27 mouse cellular contexts compared by ENCODE assay signal in the genomic region with DNA sequence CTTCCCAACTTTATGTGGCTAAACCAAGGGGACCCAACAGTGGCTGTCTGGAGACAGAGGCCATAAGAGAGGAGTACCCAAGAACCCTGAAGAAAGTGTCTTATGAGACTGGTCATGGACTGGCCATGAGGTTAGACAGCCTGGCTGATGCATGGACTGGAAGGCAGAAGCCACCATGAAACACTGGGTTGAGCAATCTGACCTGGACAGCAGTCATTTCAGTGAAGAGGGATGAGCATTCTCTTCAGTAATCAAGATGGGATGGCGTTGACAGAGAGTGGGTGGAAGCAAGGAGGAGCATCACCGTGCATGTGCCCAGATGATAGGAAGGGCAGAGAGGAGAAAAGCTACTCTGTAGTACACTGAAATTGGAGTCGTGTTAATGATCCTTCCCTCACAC. TPM values are rescaled to one million over a fixed set of nuclear protein-coding genes. Genes with fewer than 3 reads are reported as not detected.
DNase-seq lines count a peak whose midpoint lies in the region; ATAC-seq and TF ChIP-seq lines count a peak whose summit lies in the region.
"Had no signal": no experiment of that assay in that cellular context is flagged by ENCODE, and none has a peak within 500 bp of the region (broad histone marks: within the 10 kb centered on the region; RNA-seq: fewer than 3 reads in every experiment).

No protein-coding gene starts in this region.

- DNase-seq in layer of hippocampus, adult 2 months (ENCODE audit: low spot score in 2 of 2), result no peak
- DNase-seq in layer of hippocampus, postnatal 25 days (ENCODE audit: extremely low spot score in 1 of 2, low spot score in 1 of 2), result no peak
- peak; percentile 31 for DNase-seq in 3T3-L1 (ENCODE audit: low read depth, low spot score)
- DNase-seq in adrenal gland, postnatal 25 days, result peak; percentile 35
- DNase-seq in heart, postnatal 4 days, result no peak
- no peak for DNase-seq in heart, postnatal 36 days
- DNase-seq: cerebellum, adult 18-20 months; cerebellum, postnatal 25 days; kidney, adult 2 months; lung, adult 2 months; lung, postnatal 14 days; thymus, postnatal 36 days had no signal

- no peak overlapping the region for H3K9ac ChIP-seq in liver, embryonic 15.5 days
- H3K9ac ChIP-seq: embryonic facial prominence, embryonic 12.5 days; hindbrain, embryonic 15.5 days; limb, embryonic 12.5 days had no signal

- no peaks in the 10 kb centered on the region for H3K36me3 ChIP-seq in liver, embryonic 15.5 days (replicated peaks)
- H3K36me3 ChIP-seq: embryonic facial prominence, embryonic 12.5 days; hindbrain, embryonic 15.5 days; limb, embryonic 12.5 days; midbrain, embryonic 10.5 days had no signal

- intact Hi-C loops in heart, postnatal 36 days (cut with DNase I), result no loop called here

- no peak overlapping the region for H3K4me3 ChIP-seq in layer of hippocampus, adult 2 months
- H3K4me3 ChIP-seq in liver, embryonic 15.5 days (replicated peaks), result no peak overlapping the region
- H3K4me3 ChIP-seq: embryonic facial prominence, embryonic 12.5 days; hindbrain, embryonic 15.5 days; limb, embryonic 12.5 days; midbrain, embryonic 10.5 days had no signal

- H3K27ac ChIP-seq in layer of hippocampus, adult 2 months, result peak overlapping the region; percentile 14; the same call in 1 of the 2 replicates
- peak overlapping the region; percentile 66 for H3K27ac ChIP-seq in liver, embryonic 15.5 days (replicated peaks)
- H3K27ac ChIP-seq: embryonic facial prominence, embryonic 12.5 days; hindbrain, embryonic 15.5 days; kidney, postnatal 0 days; limb, embryonic 12.5 days; midbrain, embryonic 10.5 days had no signal

- H3K4me1 ChIP-seq in liver, embryonic 15.5 days (replicated peaks), result peaks cover 81% of the 10 kb centered on the region

- no peak overlapping the region for H3K4me2 ChIP-seq in liver, embryonic 15.5 days
- H3K4me2 ChIP-seq: embryonic facial prominence, embryonic 12.5 days; hindbrain, embryonic 15.5 days; limb, embryonic 12.5 days had no signal

- no peak for TF ChIP-seq CTCF in layer of hippocampus, adult 2 months (conservative IDR thresholded peaks at IDR 0.05)

- 48% methylated on average over 3 of the region's 3 CpGs for WGBS in liver, embryonic 15.5 days (ENCODE audit: insufficient replicate concordance)

- no peak for ATAC-seq in liver, embryonic 15.5 days (ENCODE audit: insufficient read depth)

- no peaks in the 10 kb centered on the region for H3K27me3 ChIP-seq in liver, embryonic 15.5 days
- H3K27me3 ChIP-seq: embryonic facial prominence, embryonic 12.5 days; hindbrain, embryonic 15.5 days; limb, embryonic 12.5 days had no signal

- no peaks in the 10 kb centered on the region for H3K9me3 ChIP-seq in liver, embryonic 15.5 days (replicated peaks)
- H3K9me3 ChIP-seq: embryonic facial prominence, embryonic 12.5 days; hindbrain, embryonic 15.5 days; limb, embryonic 12.5 days; midbrain, embryonic 10.5 days had no signal

RNA-seq across cellular contexts. Expression of a gene that starts 3.3 kb away (rescaled TPM):
- 100 to 1,000 TPM; 291 to 297 TPM for total RNA-seq in layer of hippocampus, adult 2 months (2021)
- total RNA-seq in layer of hippocampus, postnatal 25 days (2021), result 100 to 1,000 TPM; 313 to 344 TPM
- 1,030 and 1,043 TPM in 2 replicates for total RNA-seq in adrenal gland, postnatal 25 days (2021)
- 377 and 446 TPM in 2 replicates for polyA plus RNA-seq in liver, embryonic 15.5 days (2015; fragmentation: Nextera tagmentation; extraction: Ambion mirVana)
- total RNA-seq in heart, postnatal 4 days (2021), result 100 to 1,000 TPM; 344 to 370 TPM
- 100 to 1,000 TPM; 830 to 843 TPM for total RNA-seq in heart, postnatal 36 days (2021)

RNA-seq across cellular contexts. Expression of a gene that starts 8.6 kb away (rescaled TPM):
- 1 to 10 TPM in 1 of 2 experiments, not detected in 1; 4.4 TPM for total RNA-seq in layer of hippocampus, adult 2 months (2021)
- total RNA-seq in layer of hippocampus, postnatal 25 days (2021), result 10 to 100 TPM in 1 of 2 experiments, 1 to 10 TPM in 1; 3.2 to 10.3 TPM
- total RNA-seq in adrenal gland, postnatal 25 days (2021), result 0.55 TPM in 1 of 2 replicates, not detected in the other
- polyA plus RNA-seq in liver, embryonic 15.5 days (2015; fragmentation: Nextera tagmentation; extraction: Ambion mirVana), result 0.54 and 0.78 TPM in 2 replicates
- 1 to 10 TPM in 1 of 2 experiments, under 1 TPM in 1; 0.43 to 1.7 TPM for total RNA-seq in heart, postnatal 4 days (2021)
- total RNA-seq in heart, postnatal 36 days (2021), result 1 to 10 TPM in 1 of 2 experiments, under 1 TPM in 1; 0.72 to 8.2 TPM
- total RNA-seq: midbrain, postnatal 0 days had no signal
- polyA plus RNA-seq: embryonic facial prominence, embryonic 12.5 days; forebrain, embryonic 11.5 days; heart, embryonic 14.5 days; intestine, embryonic 14.5 days; kidney, postnatal 0 days; midbrain, embryonic 10.5 days; midbrain, postnatal 0 days; spleen, adult 2 months had no signal

RNA-seq across cellular contexts. Expression of a gene that starts 17.6 kb away (rescaled TPM):
- 10 to 100 TPM; 35.3 to 38.6 TPM for total RNA-seq in layer of hippocampus, adult 2 months (2021)
- 10 to 100 TPM; 40.7 to 41.8 TPM for total RNA-seq in layer of hippocampus, postnatal 25 days (2021)
- total RNA-seq in adrenal gland, postnatal 25 days (2021), result 3.0 and 4.1 TPM in 2 replicates
- 1.9 and 2.1 TPM in 2 replicates for polyA plus RNA-seq in liver, embryonic 15.5 days (2015; fragmentation: Nextera tagmentation; extraction: Ambion mirVana)
- total RNA-seq in heart, postnatal 4 days (2021), result 1 to 10 TPM; 2.0 TPM
- total RNA-seq in heart, postnatal 36 days (2021), result 1 to 10 TPM; 1.8 to 2.0 TPM

RNA-seq across cellular contexts. Expression of a gene that starts 43.5 kb away (rescaled TPM):
- not detected for total RNA-seq in layer of hippocampus, adult 2 months (2021)
- not detected for total RNA-seq in layer of hippocampus, postnatal 25 days (2021)
- total RNA-seq in adrenal gland, postnatal 25 days (2021), result not detected in 2 replicates
- polyA plus RNA-seq in liver, embryonic 15.5 days (2015; fragmentation: Nextera tagmentation; extraction: Ambion mirVana), result 0.13 TPM in 1 of 2 replicates, not detected in the other
- total RNA-seq in heart, postnatal 4 days (2021), result not detected
- not detected for total RNA-seq in heart, postnatal 36 days (2021)
- total RNA-seq: gastrocnemius, postnatal 4 days; heart, postnatal 25 days; layer of hippocampus, postnatal 14 days; midbrain, postnatal 0 days had no signal
- polyA plus RNA-seq: forebrain, embryonic 11.5 days; heart, embryonic 14.5 days; hindbrain, embryonic 15.5 days; midbrain, embryonic 10.5 days; midbrain, postnatal 0 days; neural tube, embryonic 14.5 days had no signal

RNA-seq across cellular contexts. Expression of a gene that starts 50.5 kb away (rescaled TPM):
- total RNA-seq in layer of hippocampus, adult 2 months (2021), result not detected
- total RNA-seq in layer of hippocampus, postnatal 25 days (2021), result under 1 TPM in 1 of 2 experiments, not detected in 1; 0.70 TPM
- not detected in 2 replicates for total RNA-seq in adrenal gland, postnatal 25 days (2021)
- 17.6 and 29.3 TPM in 2 replicates for polyA plus RNA-seq in liver, embryonic 15.5 days (2015; fragmentation: Nextera tagmentation; extraction: Ambion mirVana)
- total RNA-seq in heart, postnatal 4 days (2021), result 10 to 100 TPM in 1 of 2 experiments, 1 to 10 TPM in 1; 6.6 to 16.4 TPM
- 1 to 10 TPM; 1.6 to 3.4 TPM for total RNA-seq in heart, postnatal 36 days (2021)
- total RNA-seq: midbrain, postnatal 0 days had no signal

Comparison
In these comparisons a context has a peak if more than half of its experiments do, and no peak if none do; other contexts are left out.
1. DNase-seq: peak in 3T3-L1 (single experiment) and adrenal gland, postnatal 25 days (single experiment); none in layer of hippocampus, adult 2 months (0 of 2), layer of hippocampus, postnatal 25 days (0 of 2), heart, postnatal 4 days (single experiment) and heart, postnatal 36 days (0 of 2).